In genomic region chr10:79817111-79817510, GRCm38 (mm10) we compare ENCODE assay signal across 23 mouse cellular contexts. TPM values are rescaled to one million over a fixed set of nuclear protein-coding genes. Genes with fewer than 3 reads are reported as not detected.
DNase-seq lines count a peak whose midpoint lies in the region; ATAC-seq and TF ChIP-seq lines count a peak whose summit lies in the region.
"Had no signal": no experiment of that assay in that cellular context is flagged by ENCODE, and none has a peak within 500 bp of the region (broad histone marks: within the 10 kb centered on the region; RNA-seq: fewer than 3 reads in every experiment).

No protein-coding gene starts in this region.

- peaks cover 22% of the 10 kb centered on the region for H3K36me3 ChIP-seq in kidney, embryonic 16.5 days (ENCODE audit: insufficient read depth, low read length)
- no peaks in the 10 kb centered on the region for H3K36me3 ChIP-seq in MEL (ENCODE audit: control insufficient read depth in 1 of 2, insufficient read depth in 2 of 2, low read length in 2 of 2)
- H3K36me3 ChIP-seq: liver, embryonic 15.5 days had no signal

- intact Hi-C loops in gastrocnemius, adult 2 months (cut with DNase I), result no loop called here
- intact Hi-C loops in gastrocnemius, postnatal 36 days (cut with DNase I), result no loop called here

- no peak overlapping the region for H3K4me3 ChIP-seq in gastrocnemius, adult 2 months
- H3K4me3 ChIP-seq in kidney, embryonic 16.5 days (ENCODE audit: low read length), result no peak overlapping the region
- no peak overlapping the region for H3K4me3 ChIP-seq in MEL (ENCODE audit: control insufficient read depth in 1 of 2, insufficient read depth in 1 of 2, low read depth in 2 of 2, low read length in 2 of 2)
- H3K4me3 ChIP-seq: embryonic facial prominence, embryonic 12.5 days; forebrain, embryonic 10.5 days; limb, embryonic 10.5 days; liver, embryonic 15.5 days; midbrain, embryonic 12.5 days had no signal

- no peak for TF ChIP-seq POLR2A in MEL (IDR thresholded peaks at IDR 0.05; ENCODE audit: control insufficient read depth in 1 of 2, insufficient read depth in 1 of 2, low read depth in 1 of 2, low read length in 2 of 2, poor library complexity in 1 of 2)

- no peaks in the 10 kb centered on the region for H3K79me2 ChIP-seq in MEL (ENCODE audit: control insufficient read depth, insufficient read depth, low read length, poor library complexity)

- H3K9ac ChIP-seq in kidney, embryonic 16.5 days (replicated peaks; ENCODE audit: low read length), result no peak overlapping the region
- no peak overlapping the region for H3K9ac ChIP-seq in MEL (ENCODE audit: control insufficient read depth, low read depth, low read length, poor library complexity, severe bottlenecking)
- H3K9ac ChIP-seq: hindbrain, embryonic 14.5 days; liver, embryonic 15.5 days had no signal

- TF ChIP-seq RAD21 in MEL (IDR thresholded peaks at IDR 0.05; ENCODE audit: low read depth, low read length), result peak; percentile 30

- 76% methylated on average over 2 of the region's 2 CpGs for WGBS in kidney, embryonic 16.5 days

- no peaks in the 10 kb centered on the region for H3K9me3 ChIP-seq in kidney, embryonic 16.5 days (ENCODE audit: low read length)
- no peaks in the 10 kb centered on the region for H3K9me3 ChIP-seq in MEL (replicated peaks; ENCODE audit: insufficient read depth, low read length)
- H3K9me3 ChIP-seq: embryonic facial prominence, embryonic 12.5 days; forebrain, embryonic 10.5 days; limb, embryonic 10.5 days; liver, embryonic 15.5 days; midbrain, embryonic 12.5 days had no signal

- TF ChIP-seq CTCF in gastrocnemius, adult 2 months (IDR thresholded peaks at IDR 0.05), result peak; percentile 44
- peak; percentile 33 to 61 (median 52) for TF ChIP-seq CTCF in MEL (IDR thresholded peaks at IDR 0.05 in 2 of 3, conservative IDR thresholded peaks at IDR 0.05 in 1 of 3; ENCODE audit: control insufficient read depth in 1 of 3, insufficient read depth in 1 of 3, low read depth in 2 of 3, low read length in 3 of 3, poor library complexity in 1 of 3, severe bottlenecking in 1 of 3)

- peaks cover 44% of the 10 kb centered on the region for H3K4me1 ChIP-seq in kidney, embryonic 16.5 days (ENCODE audit: insufficient read depth, low read length)
- H3K4me1 ChIP-seq in MEL (ENCODE audit: control insufficient read depth in 1 of 2, insufficient read depth in 2 of 2, low read length in 2 of 2), result no peaks in the 10 kb centered on the region

- no peak for TF ChIP-seq EP300 in MEL (IDR thresholded peaks at IDR 0.05; ENCODE audit: low read depth in 1 of 2, low read length in 2 of 2)

- H3K27ac ChIP-seq in gastrocnemius, adult 2 months, result no peak overlapping the region
- H3K27ac ChIP-seq in kidney, embryonic 16.5 days (ENCODE audit: low read length), result peak overlapping the region; percentile 93
- H3K27ac ChIP-seq in MEL (ENCODE audit: control insufficient read depth, low read depth, low read length), result no peak overlapping the region
- H3K27ac ChIP-seq: embryonic facial prominence, embryonic 12.5 days; forebrain, embryonic 10.5 days; hindbrain, embryonic 14.5 days; limb, embryonic 10.5 days; liver, embryonic 15.5 days; macrophage; midbrain, embryonic 12.5 days had no signal

- H3K4me2 ChIP-seq in kidney, embryonic 16.5 days (replicated peaks; ENCODE audit: low read depth, low read length), result 0 out of 2 replicates have a peak overlapping the region, but pooled peaks have one; percentile 11
- H3K4me2 ChIP-seq: embryonic facial prominence, embryonic 12.5 days; hindbrain, embryonic 14.5 days; liver, embryonic 15.5 days; midbrain, embryonic 12.5 days had no signal

- no peak for ATAC-seq in kidney, embryonic 16.5 days (ENCODE audit: low FRiP score, low TSS enrichment)
- ATAC-seq: activated CD4-positive, CD25-positive, alpha-beta regulatory T cell, adult 4 months had no signal

- H3K27me3 ChIP-seq in kidney, embryonic 16.5 days (ENCODE audit: insufficient read depth, low read length), result no peaks in the 10 kb centered on the region
- no peaks in the 10 kb centered on the region for H3K27me3 ChIP-seq in MEL (ENCODE audit: control insufficient read depth in 1 of 2, insufficient read depth in 2 of 2, low read length in 2 of 2)
- H3K27me3 ChIP-seq: embryonic facial prominence, embryonic 12.5 days; liver, embryonic 15.5 days; midbrain, embryonic 12.5 days had no signal

- DNase-seq in gastrocnemius, adult 2 months, result no peak
- no peak for DNase-seq in gastrocnemius, postnatal 36 days
- DNase-seq in kidney, adult 8-10 months, result no peak
- DNase-seq in 3T3-L1 (ENCODE audit: low read depth, low spot score), result peak; percentile 27
- peak; percentile 38 for DNase-seq in MEL (ENCODE audit: low read depth, low spot score)
- no peak for DNase-seq in thymus, postnatal 36 days
- DNase-seq in thymus, postnatal 25 days, result no peak
- DNase-seq: adrenal gland, postnatal 36 days; cerebellum, postnatal 25 days; heart, adult 11 months; kidney, postnatal 36 days; layer of hippocampus, postnatal 36 days; right cerebral cortex, adult 18-20 months; thymus, postnatal 4 days had no signal

TF ChIP-seq in MEL, 35 proteins besides CTCF, POLR2A, EP300 and RAD21:
- TF ChIP-seq MEF2A (IDR thresholded peaks at IDR 0.05; ENCODE audit: extremely low read depth, insufficient replicate concordance, low read depth, low read length, poor library complexity, severe bottlenecking) (no peak), ZC3H11A (IDR thresholded peaks at IDR 0.05; ENCODE audit: low read depth, low read length) (0 out of 2 replicates have a peak, but pooled peaks have one; percentile 16), MYC (IDR thresholded peaks at IDR 0.05; ENCODE audit: low read depth, low read length) (0 out of 2 replicates have a peak, but pooled peaks have one; percentile 42), SMC3 (IDR thresholded peaks at IDR 0.05; ENCODE audit: low read depth, low read length) (peak; percentile 51), CHD2 (IDR thresholded peaks at IDR 0.05; ENCODE audit: low read length) (no peak), NRF1 (IDR thresholded peaks at IDR 0.05; ENCODE audit: insufficient read depth, low read depth, low read length, poor library complexity, severe bottlenecking) (no peak), CHD1 (IDR thresholded peaks at IDR 0.05; ENCODE audit: low read depth, low read length) (no peak), BHLHE40 (IDR thresholded peaks at IDR 0.05; ENCODE audit: borderline replicate concordance, low read depth, low read length) (no peak), MAX (IDR thresholded peaks at IDR 0.05; ENCODE audit: low read length) (no peak), POLR2AphosphoS5 (IDR thresholded peaks at IDR 0.05; ENCODE audit: borderline replicate concordance, low read depth, low read length) (no peak), ELF1 (IDR thresholded peaks at IDR 0.05; ENCODE audit: low read depth, low read length) (no peak), SIN3A (IDR thresholded peaks at IDR 0.05; ENCODE audit: low read length) (no peak), TBP (IDR thresholded peaks at IDR 0.05; ENCODE audit: low read depth, low read length) (no peak), USF2 (IDR thresholded peaks at IDR 0.05; ENCODE audit: borderline replicate concordance in 1 of 2, insufficient read depth in 1 of 2, low read depth in 1 of 2, low read length in 2 of 2) (no peak)
TF ChIP-seq in MEL: peak in this region for 3.

RNA-seq across cellular contexts. Expression of gene Misp, which starts 3.7 kb away (rescaled TPM):
- not detected for total RNA-seq in gastrocnemius, adult 2 months (2021)
- total RNA-seq in gastrocnemius, postnatal 36 days (2021), result not detected
- 18.2 and 18.5 TPM in 2 replicates for polyA plus RNA-seq in kidney, embryonic 16.5 days (2015; fragmentation: Nextera tagmentation; extraction: Ambion mirVana)
- total RNA-seq in MEL (2012; rRNA removed), result not detected in 2 replicates
- polyA plus RNA-seq in MEL (2012; ENCODE audit: insufficient read depth in 1 of 2, insufficient read length in 2 of 2, low read depth in 1 of 2, low replicate concordance in 2 of 2, missing spikeins in 1 of 2), result not detected
- polyA plus RNA-seq: activated CD4-positive, CD25-positive, alpha-beta regulatory T cell, adult 4 months; limb, embryonic 10.5 days had no signal

RNA-seq across cellular contexts. Expression of gene Palm, which starts 23.7 kb away (rescaled TPM):
- total RNA-seq in gastrocnemius, adult 2 months (2021), result 10 to 100 TPM; 18.1 to 23.0 TPM
- 10 to 100 TPM; 13.8 to 21.4 TPM for total RNA-seq in gastrocnemius, postnatal 36 days (2021)
- polyA plus RNA-seq in kidney, embryonic 16.5 days (2015; fragmentation: Nextera tagmentation; extraction: Ambion mirVana), result 190 and 194 TPM in 2 replicates
- 4.8 TPM in 2 replicates for total RNA-seq in MEL (2012; rRNA removed)
- polyA plus RNA-seq in MEL (2012; ENCODE audit: insufficient read depth in 1 of 2, insufficient read length in 2 of 2, low read depth in 1 of 2, low replicate concordance in 2 of 2, missing spikeins in 1 of 2), result 10 to 100 TPM in 1 of 2 experiments, not detected in 1; 15.5 TPM

RNA-seq across cellular contexts. Expression of gene Prss57, which starts 26.4 kb away (rescaled TPM):
- total RNA-seq in gastrocnemius, adult 2 months (2021), result not detected
- not detected for total RNA-seq in gastrocnemius, postnatal 36 days (2021)
- not detected in 2 replicates for polyA plus RNA-seq in kidney, embryonic 16.5 days (2015; fragmentation: Nextera tagmentation; extraction: Ambion mirVana)
- total RNA-seq in MEL (2012; rRNA removed), result 0.39 and 0.50 TPM in 2 replicates
- under 1 TPM in 1 of 2 experiments, not detected in 1; 0.70 TPM for polyA plus RNA-seq in MEL (2012; ENCODE audit: insufficient read depth in 1 of 2, insufficient read length in 2 of 2, low read depth in 1 of 2, low replicate concordance in 2 of 2, missing spikeins in 1 of 2)
- total RNA-seq: adrenal gland, postnatal 36 days had no signal
- polyA plus RNA-seq: forebrain, embryonic 10.5 days; macrophage had no signal

RNA-seq across cellular contexts. Expression of gene Ptbp1, which starts 37.1 kb away (rescaled TPM):
- 10 to 100 TPM; 18.8 to 25.1 TPM for total RNA-seq in gastrocnemius, adult 2 months (2021)
- total RNA-seq in gastrocnemius, postnatal 36 days (2021), result 10 to 100 TPM; 17.2 to 17.4 TPM
- 431 and 491 TPM in 2 replicates for polyA plus RNA-seq in kidney, embryonic 16.5 days (2015; fragmentation: Nextera tagmentation; extraction: Ambion mirVana)
- total RNA-seq in MEL (2012; rRNA removed), result 301 and 316 TPM in 2 replicates
- 100 to 1,000 TPM; 329 to 837 TPM for polyA plus RNA-seq in MEL (2012; ENCODE audit: insufficient read depth in 1 of 2, insufficient read length in 2 of 2, low read depth in 1 of 2, low replicate concordance in 2 of 2, missing spikeins in 1 of 2)

RNA-seq across cellular contexts. Expression of gene Fstl3, which starts 40.0 kb away (rescaled TPM):
- 1 to 10 TPM; 1.0 to 1.5 TPM for total RNA-seq in gastrocnemius, adult 2 months (2021)
- 1 to 10 TPM; 1.2 to 1.8 TPM for total RNA-seq in gastrocnemius, postnatal 36 days (2021)
- polyA plus RNA-seq in kidney, embryonic 16.5 days (2015; fragmentation: Nextera tagmentation; extraction: Ambion mirVana), result 23.9 and 26.4 TPM in 2 replicates
- total RNA-seq in MEL (2012; rRNA removed), result 2.2 and 4.3 TPM in 2 replicates
- polyA plus RNA-seq in MEL (2012; ENCODE audit: insufficient read depth in 1 of 2, insufficient read length in 2 of 2, low read depth in 1 of 2, low replicate concordance in 2 of 2, missing spikeins in 1 of 2), result 1 to 10 TPM in 1 of 2 experiments, not detected in 1; 7.1 TPM

Comparison
In these comparisons a context has a peak if more than half of its experiments do, and no peak if none do; other contexts are left out.
1. DNase-seq: peak in 3T3-L1 (single experiment) and MEL (single experiment); none in gastrocnemius, adult 2 months (single experiment), gastrocnemius, postnatal 36 days (0 of 2), kidney, adult 8-10 months (0 of 2), thymus, postnatal 36 days (0 of 2) and thymus, postnatal 25 days (single experiment).